Mouse (Mus musculus): ENCODE data around the gene Six2. TPM values are rescaled to one million over a fixed set of nuclear protein-coding genes. Genes with fewer than 3 reads are reported as not detected.

The Six2 gene
- polyA plus RNA-seq, 1 experiment from 2014 or later: 9.5 TPM

Other genes starting within 250 kb of the Six2 start
- gene Six3, start 74.7 kb downstream of the Six2 start, polyA plus RNA-seq (2016; fragmentation: Nextera tagmentation; extraction: Ambion mirVana): 26.1 and 27.4 TPM in 2 replicates

Data from forebrain, embryonic 12.5 days (tissue).